Mouse (Mus musculus): ENCODE results near the gene Armc8.

GRCm38 (mm10) chr9:99434892-99435618 lies 133.6 kb downstream of the Armc8 start:
- TF ChIP-seq TAL1 (IDR thresholded peaks at IDR 0.05; ENCODE audit: low read length): no peak
- TF ChIP-seq GATA1 (IDR thresholded peaks at IDR 0.05; ENCODE audit: low read length): no peak

Data from erythroblast, embryonic 14.5 days (primary cell).